Mouse (Mus musculus) testis, adult 2 months (tissue): Measurements from ENCODE around the gene Socs7.

Experiments used
- CTCF ChIP-seq: fragments of 200-500 bp; IDR thresholded peaks from 2 replicates; pipeline ENCODE4 v1.5.1; 2012; ENCODE audit warnings: low read depth, mild to moderate bottlenecking, inconsistent platforms, low read length, moderate library complexity; ENCODE audit not compliant: control insufficient read depth, insufficient read depth, insufficient replicate concordance
- POLR2A ChIP-seq: fragments of 200-500 bp; IDR thresholded peaks from 2 replicates; pipeline ENCODE4 v1.6.1; 2012; ENCODE audit warnings: low read depth, mild to moderate bottlenecking, inconsistent platforms, low read length, moderate library complexity; ENCODE audit not compliant: control insufficient read depth

- no peak for TF ChIP-seq CTCF
- TF ChIP-seq POLR2A: no peak
Observed at GRCm38 (mm10) chr11:97370329-97371091, 8.2 kb downstream of the Socs7 start.
